Mouse (Mus musculus): ENCODE data around the gene Pnkp. TPM values are rescaled to one million over a fixed set of nuclear protein-coding genes. Genes with fewer than 3 reads are reported as not detected.

The Pnkp gene
- polyA plus RNA-seq, 1 experiment from 2014 or later: 34.1 TPM

DNA sequence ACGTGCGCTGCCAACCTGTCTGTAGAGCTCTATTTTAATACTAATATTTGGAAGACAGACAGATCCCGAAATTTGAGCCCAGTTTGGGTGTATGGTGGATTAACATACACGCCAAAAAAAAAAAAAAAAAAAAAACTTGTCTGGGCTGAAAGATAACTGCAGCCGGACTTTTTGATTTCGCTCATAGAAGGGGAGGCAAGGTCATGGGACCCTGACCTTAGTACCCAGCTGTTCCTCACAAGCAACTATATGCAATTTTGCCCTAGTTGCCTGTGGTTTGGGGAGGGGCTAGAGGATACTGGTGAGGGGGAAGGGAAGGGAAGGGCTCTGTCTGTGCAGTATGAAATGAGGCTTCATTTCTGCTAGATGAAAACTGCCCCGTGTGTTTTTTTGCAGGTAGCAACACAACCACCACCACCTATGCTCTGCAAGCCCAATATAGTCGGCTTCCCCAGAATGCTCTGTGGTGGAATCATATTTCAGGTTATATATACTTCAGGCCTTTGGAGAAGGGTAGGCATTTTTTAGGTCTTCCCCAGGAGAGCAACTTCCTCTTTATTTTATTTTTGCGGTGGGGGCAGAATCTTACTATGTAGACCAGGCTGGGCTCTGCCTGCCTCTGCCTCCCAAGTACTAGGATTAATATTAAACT lies 548 bp upstream of the Pnkp start:
- H3K27ac ChIP-seq: peak overlapping the region; percentile 96
- H3K9me3 ChIP-seq: no peaks in the 10 kb centered on the region
- H3K4me2 ChIP-seq: peak overlapping the region; percentile 92
- H3K4me1 ChIP-seq (replicated peaks): peaks cover 81% of the 10 kb centered on the region
- H3K4me3 ChIP-seq: peak overlapping the region; percentile 70
- peak overlapping the region; percentile 92; the same call in 1 of the 2 replicates for H3K9ac ChIP-seq
- no peaks in the 10 kb centered on the region for H3K27me3 ChIP-seq
- WGBS: 69% methylated on average over 9 of the region's 9 CpGs
- H3K36me3 ChIP-seq: peaks cover 28% of the 10 kb centered on the region
- ATAC-seq (ENCODE audit: low FRiP score): no peak

DNA sequence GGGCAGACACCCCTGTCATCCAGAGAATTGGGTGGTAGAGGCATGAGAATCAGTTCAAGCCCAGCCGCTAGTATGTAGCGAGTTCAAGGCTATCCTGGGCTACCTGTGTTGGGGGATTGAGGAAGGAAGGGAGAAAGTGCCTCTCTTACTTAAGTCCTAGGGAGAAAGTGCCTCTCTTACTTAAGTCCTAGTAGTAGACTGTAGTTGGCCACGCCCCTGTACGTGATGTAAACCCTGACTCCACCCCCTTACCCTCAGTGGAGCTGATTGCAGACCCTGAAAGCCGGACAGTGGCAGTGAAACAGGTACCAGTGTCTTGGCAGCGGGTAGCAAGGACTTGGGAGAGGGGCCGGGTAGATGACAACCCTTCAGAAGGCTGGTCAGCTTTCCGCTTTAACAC lies 966 bp downstream of the Pnkp start:
- H3K9me3 ChIP-seq: no peaks in the 10 kb centered on the region
- H3K27ac ChIP-seq: peak overlapping the region; percentile 96
- peaks cover 33% of the 10 kb centered on the region for H3K36me3 ChIP-seq
- peak overlapping the region; percentile 70 for H3K4me3 ChIP-seq
- no peaks in the 10 kb centered on the region for H3K27me3 ChIP-seq
- peaks cover 68% of the 10 kb centered on the region for H3K4me1 ChIP-seq (replicated peaks)
- ATAC-seq (ENCODE audit: low FRiP score): no peak
- peak overlapping the region; percentile 92 for H3K9ac ChIP-seq
- peak overlapping the region; percentile 92 for H3K4me2 ChIP-seq
- 31% methylated on average over 8 of the region's 8 CpGs for WGBS

DNA sequence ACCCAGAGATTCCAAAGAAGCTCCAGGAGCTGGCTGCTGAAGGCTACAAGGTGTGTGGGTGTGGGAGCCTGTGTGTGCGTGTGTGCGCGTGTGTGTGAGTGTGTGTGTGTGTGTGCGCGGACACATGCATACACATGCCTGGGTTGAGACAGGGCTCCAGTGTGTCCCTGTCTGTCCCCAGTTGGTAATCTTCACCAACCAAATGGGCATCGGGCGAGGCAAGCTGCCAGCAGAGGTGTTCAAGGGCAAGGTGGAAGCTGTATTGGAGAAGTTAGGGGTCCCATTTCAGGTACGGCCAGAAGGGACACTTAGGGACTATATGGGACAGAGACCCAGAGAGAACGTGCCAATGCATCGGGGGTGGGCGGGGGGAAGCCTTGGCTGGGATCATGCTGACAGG lies 3.0 kb downstream of the Pnkp start:
- Histone ChIP-seq H3K27me3 (no peaks in the 10 kb centered on the region), H3K4me1 (replicated peaks) (peaks cover 61% of the 10 kb centered on the region), H3K9me3 (no peaks in the 10 kb centered on the region), H3K4me3 (no peak overlapping the region), H3K9ac (0 out of 2 replicates have a peak overlapping the region, but pooled peaks have one; percentile 43), H3K27ac (no peak overlapping the region), H3K4me2 (no peak overlapping the region), H3K36me3 (peaks cover 49% of the 10 kb centered on the region)
- 93% methylated on average over 11 of the region's 11 CpGs for WGBS
- ATAC-seq (ENCODE audit: low FRiP score): no peak

DNA sequence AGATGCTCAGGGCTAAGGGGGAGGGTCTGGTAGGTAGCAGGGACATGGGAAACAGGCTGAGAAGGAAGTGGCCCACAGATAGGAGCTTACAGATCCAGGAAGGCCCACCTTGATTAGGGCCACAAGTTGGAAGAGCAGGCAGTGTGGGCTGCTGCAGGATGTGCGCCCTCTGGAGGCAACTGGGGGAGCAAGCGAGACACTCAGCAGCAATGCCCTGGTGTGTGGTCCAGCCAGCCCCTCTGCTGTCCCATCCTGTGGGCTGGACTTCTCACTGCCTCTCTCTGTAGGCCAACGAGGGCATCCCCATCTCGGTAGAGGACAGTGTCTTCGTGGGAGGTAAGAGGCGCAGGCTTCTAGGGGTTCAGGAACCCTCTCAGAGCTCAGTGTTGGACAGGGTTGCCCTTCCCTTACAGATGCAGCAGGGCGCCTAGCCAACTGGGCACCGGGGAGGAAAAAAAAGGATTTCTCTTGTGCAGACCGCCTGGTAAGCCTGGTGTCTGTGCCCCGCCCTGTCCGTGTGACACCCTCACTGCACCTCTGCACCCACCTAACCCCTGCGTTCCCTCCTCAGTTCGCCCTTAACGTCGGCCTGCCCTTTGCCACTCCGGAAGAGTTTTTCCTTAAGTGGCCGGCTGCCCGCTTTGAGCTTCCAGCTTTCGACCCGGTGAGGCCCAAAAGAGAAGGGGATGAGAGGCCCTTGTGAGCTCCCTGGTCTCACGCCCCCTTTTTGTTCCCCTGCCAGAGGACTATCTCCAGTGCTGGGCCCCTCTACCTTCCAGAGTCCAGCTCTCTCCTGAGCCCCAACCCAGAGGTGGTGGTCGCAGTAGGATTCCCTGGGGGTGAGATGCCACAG lies 3.9 kb downstream of the Pnkp start:
- peak overlapping the region; percentile 43; the same call in 1 of the 2 replicates for H3K9ac ChIP-seq
- 0 out of 2 replicates have a peak, but pooled peaks have one; percentile 16 for ATAC-seq (ENCODE audit: low FRiP score)
- no peaks in the 10 kb centered on the region for H3K9me3 ChIP-seq
- peak overlapping the region; percentile 46; the same call in 1 of the 2 replicates for H3K27ac ChIP-seq
- no peaks in the 10 kb centered on the region for H3K27me3 ChIP-seq
- 0 out of 2 replicates have a peak overlapping the region, but pooled peaks have one; percentile 10 for H3K4me2 ChIP-seq
- WGBS: 60% methylated on average over 22 of the region's 22 CpGs
- H3K4me1 ChIP-seq (replicated peaks): peaks cover 65% of the 10 kb centered on the region
- peaks cover 59% of the 10 kb centered on the region for H3K36me3 ChIP-seq
- no peak overlapping the region for H3K4me3 ChIP-seq

DNA sequence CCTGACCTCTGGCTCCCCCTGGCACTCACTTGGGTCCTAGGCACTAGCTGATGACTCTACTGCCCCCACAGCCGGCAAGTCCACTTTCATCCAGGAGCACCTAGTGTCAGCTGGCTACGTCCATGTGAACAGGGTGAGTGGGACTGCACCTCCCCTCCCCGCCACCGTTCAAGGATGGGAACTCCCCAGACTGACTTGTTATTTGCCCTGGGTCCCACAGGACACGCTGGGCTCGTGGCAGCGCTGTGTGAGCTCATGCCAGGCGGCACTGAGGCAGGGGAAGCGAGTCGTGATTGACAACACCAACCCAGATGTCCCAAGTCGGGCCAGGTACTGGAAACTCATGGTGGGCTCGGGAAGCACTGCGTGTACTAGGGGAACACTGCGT lies 4.5 kb downstream of the Pnkp start:
- no peaks in the 10 kb centered on the region for H3K9me3 ChIP-seq
- no peak overlapping the region for H3K9ac ChIP-seq
- peaks cover 63% of the 10 kb centered on the region for H3K36me3 ChIP-seq
- no peak for ATAC-seq (ENCODE audit: low FRiP score)
- H3K4me3 ChIP-seq: no peak overlapping the region
- no peak overlapping the region for H3K4me2 ChIP-seq
- 74% methylated on average over 14 of the region's 14 CpGs for WGBS
- H3K27ac ChIP-seq: peak overlapping the region; percentile 46; the same call in 1 of the 2 replicates
- peaks cover 68% of the 10 kb centered on the region for H3K4me1 ChIP-seq (replicated peaks)
- no peaks in the 10 kb centered on the region for H3K27me3 ChIP-seq

DNA sequence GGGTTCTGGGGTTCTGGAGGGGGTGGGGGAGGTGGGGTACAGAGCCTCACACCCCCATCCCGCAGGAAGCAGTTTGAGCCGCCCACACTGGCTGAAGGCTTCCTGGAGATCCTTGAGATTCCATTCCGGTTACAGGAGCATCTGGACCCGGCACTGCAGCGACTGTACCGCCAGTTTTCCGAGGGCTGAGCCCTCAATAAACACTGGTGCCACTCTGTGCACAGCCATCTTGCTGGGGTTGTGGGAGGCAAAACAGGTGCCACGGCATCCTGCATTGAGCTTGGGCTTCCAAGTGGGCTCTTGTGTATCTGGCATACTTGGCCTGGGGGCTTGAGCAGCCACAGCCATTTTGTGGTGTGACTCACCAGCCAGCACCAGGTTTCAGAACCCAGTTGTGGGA lies 5.5 kb downstream of the Pnkp start:
- no peaks in the 10 kb centered on the region for H3K27me3 ChIP-seq
- H3K4me1 ChIP-seq (replicated peaks): peaks cover 75% of the 10 kb centered on the region
- no peak for ATAC-seq (ENCODE audit: low FRiP score)
- 95% methylated on average over 8 of the region's 8 CpGs for WGBS
- H3K36me3 ChIP-seq: peaks cover 66% of the 10 kb centered on the region
- H3K27ac ChIP-seq: no peak overlapping the region
- H3K4me2 ChIP-seq: no peak overlapping the region
- H3K4me3 ChIP-seq: no peak overlapping the region
- H3K9ac ChIP-seq: no peak overlapping the region
- no peaks in the 10 kb centered on the region for H3K9me3 ChIP-seq

DNA sequence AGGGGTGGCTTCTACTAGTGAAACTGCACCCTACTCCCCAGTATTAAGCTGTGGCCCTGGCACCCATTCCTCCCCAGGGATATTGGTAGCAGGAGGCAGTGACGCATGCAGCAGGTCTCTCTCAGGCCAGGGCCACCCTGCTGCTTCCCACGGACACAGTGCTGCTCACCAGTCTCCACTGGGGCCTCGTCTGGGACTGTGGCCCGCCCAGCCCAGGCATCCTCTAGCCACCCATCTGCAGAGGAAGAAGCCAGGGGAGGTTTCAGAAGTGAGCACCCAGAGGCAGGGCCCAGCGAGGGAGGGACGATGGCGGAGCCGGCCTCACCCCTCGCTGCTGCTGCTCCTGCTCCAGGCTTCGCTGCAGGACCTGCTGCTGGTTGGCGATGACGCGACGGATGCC lies 6.3 kb downstream of the Pnkp start:
- H3K27ac ChIP-seq: no peak overlapping the region
- H3K9me3 ChIP-seq: no peaks in the 10 kb centered on the region
- H3K4me2 ChIP-seq: no peak overlapping the region
- no peak overlapping the region for H3K9ac ChIP-seq
- no peak for ATAC-seq (ENCODE audit: low FRiP score)
- H3K27me3 ChIP-seq: no peaks in the 10 kb centered on the region
- 88% methylated on average over 14 of the region's 14 CpGs for WGBS
- peaks cover 75% of the 10 kb centered on the region for H3K4me1 ChIP-seq (replicated peaks)
- peaks cover 66% of the 10 kb centered on the region for H3K36me3 ChIP-seq
- H3K4me3 ChIP-seq: no peak overlapping the region; the same call in 1 of the 2 replicates

DNA sequence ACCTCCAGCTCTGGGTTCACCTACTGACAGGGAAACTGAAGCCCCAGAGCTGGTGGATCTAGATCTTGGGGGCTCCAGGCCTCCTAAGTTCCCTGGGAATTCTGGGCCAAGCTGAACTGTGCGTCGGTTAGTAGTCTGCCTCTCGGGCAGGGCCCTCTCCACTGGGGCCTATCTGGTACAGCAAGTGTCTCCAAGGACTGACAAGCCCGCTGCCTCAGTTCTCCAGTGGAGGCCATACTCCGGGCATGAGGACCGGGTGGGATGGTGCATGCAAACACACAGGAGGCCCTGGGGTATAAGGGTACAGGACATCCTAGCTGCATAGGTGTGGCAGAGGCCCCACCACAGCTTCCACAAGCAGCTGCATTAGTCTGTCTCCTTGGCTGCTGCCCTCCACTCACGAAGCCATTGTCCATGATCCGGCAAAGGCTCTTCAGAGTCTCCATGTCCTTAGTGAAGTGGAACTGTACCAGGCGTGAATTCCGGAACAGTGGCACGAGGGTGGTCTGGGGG lies 7.1 kb downstream of the Pnkp start:
- no peak overlapping the region for H3K9ac ChIP-seq
- no peak for ATAC-seq (ENCODE audit: low FRiP score)
- H3K4me3 ChIP-seq: no peak overlapping the region
- 89% methylated on average over 11 of the region's 11 CpGs for WGBS
- no peaks in the 10 kb centered on the region for H3K9me3 ChIP-seq
- no peak overlapping the region for H3K4me2 ChIP-seq
- no peaks in the 10 kb centered on the region for H3K27me3 ChIP-seq
- peaks cover 72% of the 10 kb centered on the region for H3K4me1 ChIP-seq (replicated peaks)
- no peak overlapping the region for H3K27ac ChIP-seq
- H3K36me3 ChIP-seq: peaks cover 66% of the 10 kb centered on the region

DNA sequence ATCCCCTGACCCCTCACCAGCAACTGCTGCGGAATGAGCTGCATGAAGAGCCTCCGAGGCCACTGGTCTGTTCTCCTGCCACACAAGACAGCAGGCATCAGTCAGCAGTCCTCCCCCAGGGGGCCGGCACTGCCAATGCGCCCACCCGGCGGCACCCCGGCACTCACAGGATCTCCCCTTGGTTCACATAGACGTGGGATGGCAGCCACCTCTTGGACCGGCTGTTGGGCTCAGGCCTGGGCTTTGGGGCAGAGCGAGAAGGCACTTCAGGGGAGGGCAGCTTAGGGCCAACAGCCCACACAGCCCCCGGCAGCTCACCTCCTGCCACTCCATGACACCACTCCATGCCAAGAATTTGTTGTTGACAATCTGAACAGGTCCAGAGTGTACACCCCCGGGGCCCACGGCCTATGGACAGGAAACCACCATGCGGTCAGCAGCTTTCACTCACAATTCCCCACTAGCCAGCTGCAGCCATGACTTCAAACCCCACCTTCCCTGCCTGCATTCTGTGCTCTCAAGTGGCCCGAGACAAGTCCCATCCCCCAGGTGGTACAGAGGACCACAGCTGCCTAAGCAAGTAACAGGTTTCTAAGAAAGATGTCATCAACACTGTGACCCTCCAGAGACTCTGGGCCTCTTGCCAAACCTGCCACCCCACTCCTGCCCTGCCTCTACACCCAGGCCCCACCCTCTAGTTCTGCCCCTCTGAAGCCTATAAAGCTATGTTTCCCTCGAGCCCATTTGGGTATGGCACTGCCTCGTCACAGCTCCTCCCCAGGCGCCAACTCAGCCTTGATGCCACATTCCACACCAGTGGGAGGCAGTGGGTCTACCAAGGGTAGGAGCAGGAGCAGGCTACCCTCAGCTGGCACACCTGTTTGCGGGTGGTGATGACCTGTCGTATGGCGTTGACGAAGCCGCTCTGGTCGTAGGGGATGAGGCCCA lies 7.9 kb downstream of the Pnkp start:
- Histone ChIP-seq H3K27me3 (no peaks in the 10 kb centered on the region), H3K9ac (peak overlapping the region; percentile 35; the same call in 1 of the 2 replicates), H3K4me3 (no peak overlapping the region), H3K9me3 (no peaks in the 10 kb centered on the region), H3K36me3 (peaks cover 60% of the 10 kb centered on the region), H3K4me2 (peak overlapping the region; percentile 98; the same call in 1 of the 2 replicates), H3K4me1 (replicated peaks) (peaks cover 64% of the 10 kb centered on the region), H3K27ac (0 out of 2 replicates have a peak overlapping the region, but pooled peaks have one; percentile 67)
- ATAC-seq (ENCODE audit: low FRiP score): no peak
- 88% methylated on average over 24 of the region's 24 CpGs for WGBS

DNA sequence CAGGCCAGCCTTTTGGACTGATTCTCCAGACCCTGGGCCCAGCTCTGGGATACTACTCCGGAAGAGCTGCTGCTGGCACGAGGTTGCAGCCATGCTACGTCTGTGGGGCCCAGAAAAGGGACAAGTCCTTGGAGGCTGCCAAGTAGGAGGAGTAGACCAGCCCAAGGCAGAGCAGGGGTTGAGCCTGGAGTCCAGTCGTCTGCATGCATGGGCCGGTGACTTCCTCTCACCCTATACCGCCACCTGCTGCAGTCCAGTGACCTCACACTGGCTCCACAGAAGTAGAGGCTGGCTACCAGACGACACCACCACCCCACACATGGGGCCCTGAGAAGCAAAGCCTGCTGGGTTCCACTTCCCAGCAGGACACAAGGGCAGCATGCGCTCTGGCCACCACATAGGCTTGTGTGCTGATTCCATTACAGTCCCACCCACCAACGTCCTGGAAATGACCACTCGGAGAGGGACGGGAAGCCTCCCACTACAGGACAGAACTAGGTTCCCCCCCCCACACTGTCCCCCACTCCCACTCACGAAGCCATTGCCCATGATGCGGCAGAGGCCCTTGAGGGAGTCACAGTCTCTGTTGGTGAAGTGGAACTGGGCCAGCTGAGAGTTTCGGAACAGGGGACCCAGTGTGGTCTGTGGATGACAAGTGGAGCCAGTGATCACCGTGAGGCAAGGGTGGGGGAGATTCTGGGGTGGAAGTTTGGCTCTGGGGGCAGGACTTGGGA lies 9.5 kb downstream of the Pnkp start:
- Histone ChIP-seq H3K36me3 (peaks cover 51% of the 10 kb centered on the region), H3K4me2 (peak overlapping the region; percentile 98), H3K4me3 (peak overlapping the region; percentile 93), H3K27me3 (no peaks in the 10 kb centered on the region), H3K4me1 (replicated peaks) (peaks cover 58% of the 10 kb centered on the region), H3K27ac (peak overlapping the region; percentile 67), H3K9ac (peak overlapping the region; percentile 99), H3K9me3 (no peaks in the 10 kb centered on the region)
- 58% methylated on average over 15 of the region's 15 CpGs for WGBS
- ATAC-seq (ENCODE audit: low FRiP score): no peak

Measured in hindbrain, embryonic 13.5 days (tissue).